Mouse (Mus musculus) frontal cortex, adult 2 months (tissue): ENCODE data around the gene Gatd1. TPM values are rescaled to one million over a fixed set of nuclear protein-coding genes. Genes with fewer than 3 reads are reported as not detected.

Experiments
- DNase-seq, 2 experiments: peaks; one replicate each; pipeline ENCODE4 v3.0.0; 2022; ENCODE audit warnings: low spot score in 1 of 2; ENCODE audit errors: extremely low spot score in 1 of 2
- polyA plus RNA-seq: library from polyadenylated mRNA; depleted of rRNA; stranded (reverse); fragments of >200 nt; gene quantifications from 2 replicates; pipeline ENCODE4 v1.2.3, GENCODE M21; 2012

Gatd1 gene
- polyA plus RNA-seq, 1 experiment: 55.6 TPM

GRCm38 (mm10) chr7:141394158-141394557 lies 19.8 kb downstream of the Gatd1 start:
- DNase-seq: no peak

- no peak for DNase-seq
Measured at GRCm38 (mm10) chr7:141392552-141393222, 21.2 kb downstream of the Gatd1 start.

GRCm38 (mm10) chr7:141391625-141392551 lies 22.0 kb downstream of the Gatd1 start, which contains the start of gene Taldo1:
Gene Taldo1, plus strand, starts transcription at chr7:141392199.
- peak; percentile 93 to 97 for DNase-seq

- no peak for DNase-seq
Measured at GRCm38 (mm10) chr7:141390326-141391259, 23.3 kb downstream of the Gatd1 start.

- no peak for DNase-seq
Measured at GRCm38 (mm10) chr7:141388487-141389109, 25.3 kb downstream of the Gatd1 start.

GRCm38 (mm10) chr7:141387807-141388486 lies 26.0 kb downstream of the Gatd1 start:
- no peak for DNase-seq

GRCm38 (mm10) chr7:141381068-141381835 lies 32.7 kb downstream of the Gatd1 start:
- peak in 1 of 2 experiments; percentile 10 for DNase-seq

- DNase-seq: no peak
Measured at GRCm38 (mm10) chr7:141379584-141379983, 34.4 kb downstream of the Gatd1 start.

- DNase-seq: no peak
Measured at GRCm38 (mm10) chr7:141374399-141374798, 39.5 kb downstream of the Gatd1 start.

GRCm38 (mm10) chr7:141373611-141374010 lies 40.3 kb downstream of the Gatd1 start:
- no peak for DNase-seq

- no peak for DNase-seq
Measured at GRCm38 (mm10) chr7:141371942-141372595, 41.9 kb downstream of the Gatd1 start.

- DNase-seq: no peak
Measured at GRCm38 (mm10) chr7:141369918-141370317, 44.0 kb downstream of the Gatd1 start.

GRCm38 (mm10) chr7:141367358-141367757 lies 46.6 kb downstream of the Gatd1 start:
- no peak for DNase-seq

- DNase-seq: peak in 1 of 2 experiments; percentile 32
Measured at GRCm38 (mm10) chr7:141365049-141365445, 48.9 kb downstream of the Gatd1 start.

- DNase-seq: no peak
Measured at GRCm38 (mm10) chr7:141364349-141365048, 49.4 kb downstream of the Gatd1 start.

GRCm38 (mm10) chr7:141363752-141364125 lies 50.2 kb downstream of the Gatd1 start:
- no peak for DNase-seq

- peak in 1 of 2 experiments; percentile 89 for DNase-seq
Measured at GRCm38 (mm10) chr7:141363106-141363751, 50.7 kb downstream of the Gatd1 start.
